Mouse (Mus musculus) cerebellum, postnatal 10 days (tissue): ENCODE measurements around the gene Ntrk2.
A peak's percentile ranks its signal among the peaks of the same experiment; 100 is the strongest.

ENCODE experiments used
- DNase-seq, 2 experiments: peaks; one replicate each; pipeline ENCODE4 v3.0.0; 2021; ENCODE audit warnings: mixed read lengths in 2 of 2

The Ntrk2 gene

GRCm38 (mm10) chr13:58806397-58806892 lies at the start of gene Ntrk2:
Gene Ntrk2 (plus strand): TSS chr13:58806569.
- peak; percentile 95 to 96 for DNase-seq

GRCm38 (mm10) chr13:58761003-58761630 lies 45.3 kb upstream of the Ntrk2 start:
- no peak for DNase-seq

DNA sequence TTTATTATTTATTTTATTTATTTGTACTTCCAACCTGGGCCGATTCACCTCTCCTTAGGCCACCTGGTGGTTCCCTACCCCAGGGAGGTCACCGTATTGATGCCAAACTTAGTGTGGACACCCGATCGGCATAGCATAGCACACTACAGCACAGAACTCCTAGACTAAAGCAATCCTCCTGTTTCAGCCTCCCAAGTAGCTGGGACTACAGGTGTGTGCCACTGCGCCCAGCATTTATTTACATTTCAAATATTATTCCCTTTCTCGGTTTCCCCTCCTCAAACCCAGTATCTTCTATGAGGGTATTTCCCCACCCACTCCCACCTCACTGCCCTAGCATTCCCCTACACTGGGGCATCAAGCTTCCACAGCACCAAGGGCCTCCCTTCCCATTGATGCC lies 38.1 kb upstream of the Ntrk2 start:
- no peak for DNase-seq

- DNase-seq, result no peak
These were observed 36.9 kb upstream of the Ntrk2 start for GRCm38 (mm10) chr13:58769438-58769837.

GRCm38 (mm10) chr13:58779261-58779660 lies 27.1 kb upstream of the Ntrk2 start:
- no peak for DNase-seq

GRCm38 (mm10) chr13:58786476-58786875 lies 19.9 kb upstream of the Ntrk2 start:
- DNase-seq, result peak; percentile 87 to 90

DNA sequence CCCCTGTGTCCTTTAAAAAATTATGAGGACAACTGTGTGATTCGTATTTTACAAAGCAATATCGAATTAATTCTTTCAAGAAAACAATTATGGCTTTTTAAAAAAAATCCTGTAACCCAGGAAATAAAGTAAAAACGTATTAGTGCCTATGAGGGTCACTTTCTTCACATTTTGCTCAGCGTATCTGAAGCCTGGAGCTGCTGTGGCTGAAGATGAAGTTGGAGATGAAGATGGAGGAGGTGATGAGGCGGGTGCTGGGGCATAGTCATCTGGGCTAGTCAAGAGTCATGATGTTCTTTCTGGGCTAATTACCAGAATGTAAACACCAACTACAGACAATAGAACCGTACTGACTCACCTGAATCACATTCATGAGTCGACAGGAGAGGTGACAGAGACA lies 15.6 kb upstream of the Ntrk2 start:
- DNase-seq, result no peak

- no peak for DNase-seq
These were observed 9.0 kb upstream of the Ntrk2 start for GRCm38 (mm10) chr13:58797386-58797785.

DNA sequence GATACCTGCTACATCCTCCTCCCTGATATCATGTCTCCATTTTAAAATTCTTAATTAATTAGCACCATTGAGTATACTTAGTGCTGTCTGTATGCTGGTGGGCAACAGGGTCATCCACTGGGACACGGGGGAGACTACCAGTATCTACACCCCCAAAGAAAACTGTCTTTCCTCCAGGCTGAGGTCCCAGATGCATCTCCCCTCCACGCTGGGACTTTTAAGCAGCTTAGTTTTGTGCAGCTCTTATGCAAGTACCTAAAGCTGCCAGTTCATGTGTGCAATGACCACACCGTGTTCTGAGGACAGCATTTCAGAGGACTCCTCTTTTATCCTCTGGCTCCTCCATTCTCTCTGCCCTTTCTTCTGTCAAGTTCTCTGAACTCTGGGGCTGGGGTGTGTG lies 5.1 kb upstream of the Ntrk2 start:
- DNase-seq, result no peak

DNA sequence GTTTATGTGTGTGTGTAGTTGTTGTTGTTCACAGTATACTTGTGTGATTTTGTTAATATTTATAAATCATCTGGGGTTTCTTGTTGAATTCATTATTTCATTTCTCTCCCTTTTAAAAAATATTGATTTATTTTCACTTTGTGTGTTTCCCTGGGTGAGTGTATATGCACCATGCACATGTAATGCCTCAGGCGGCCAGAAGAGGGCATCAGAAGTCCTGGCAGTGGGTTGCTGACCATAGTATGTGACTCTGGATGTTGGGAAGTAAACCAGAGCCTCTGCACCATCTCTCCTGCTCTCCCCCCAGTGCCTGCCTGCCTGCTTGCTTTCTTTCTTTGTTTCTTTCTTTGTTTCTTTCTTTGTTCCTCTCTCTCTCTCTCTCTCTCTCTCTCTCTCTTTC lies 2.5 kb upstream of the Ntrk2 start:
- DNase-seq, result peak; percentile 32 to 47

- DNase-seq, result peak in 1 of 2 experiments; percentile 17
These were observed 536 bp upstream of the Ntrk2 start for GRCm38 (mm10) chr13:58805833-58806232.

- peak in 1 of 2 experiments; percentile 57 for DNase-seq
These were observed 693 bp downstream of the Ntrk2 start for GRCm38 (mm10) chr13:58806896-58807628.

DNA sequence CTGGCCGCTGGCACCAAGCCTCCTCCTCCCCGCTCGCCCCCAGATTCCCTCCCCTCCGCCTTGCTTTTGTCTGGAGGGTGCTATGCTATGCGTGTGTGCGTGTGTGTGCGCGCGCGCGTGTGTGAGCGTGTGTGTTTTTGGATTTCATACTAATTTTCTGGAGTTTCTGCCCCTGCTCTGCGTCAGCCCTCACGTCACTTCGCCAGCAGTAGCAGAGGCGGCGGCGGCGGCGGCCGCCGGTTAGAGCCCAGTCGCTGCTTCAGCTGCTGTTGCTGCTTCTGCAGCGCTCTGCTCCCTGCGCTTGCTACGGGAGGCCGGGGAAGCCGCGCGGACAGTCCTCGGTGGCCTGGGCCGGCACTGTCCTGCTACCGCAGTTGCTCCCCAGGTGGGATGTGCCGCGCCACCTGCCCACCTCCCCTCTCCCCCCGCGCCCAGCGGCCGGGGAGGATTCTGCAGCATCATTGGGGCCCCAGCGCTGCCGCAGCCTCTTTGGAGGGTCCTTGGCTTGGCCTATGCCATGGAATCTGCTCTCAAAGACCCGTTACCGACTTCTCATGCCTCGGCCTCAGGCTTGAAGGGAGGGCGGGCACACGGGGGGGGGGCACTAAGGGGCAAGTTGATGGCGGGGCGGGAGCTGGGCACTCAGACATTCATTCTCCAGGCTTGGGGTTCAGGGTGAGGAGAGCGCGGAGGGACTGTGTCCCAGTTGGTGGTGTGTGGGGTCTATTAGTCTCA lies 1.4 kb downstream of the Ntrk2 start:
- peak; percentile 89 to 92 for DNase-seq

DNA sequence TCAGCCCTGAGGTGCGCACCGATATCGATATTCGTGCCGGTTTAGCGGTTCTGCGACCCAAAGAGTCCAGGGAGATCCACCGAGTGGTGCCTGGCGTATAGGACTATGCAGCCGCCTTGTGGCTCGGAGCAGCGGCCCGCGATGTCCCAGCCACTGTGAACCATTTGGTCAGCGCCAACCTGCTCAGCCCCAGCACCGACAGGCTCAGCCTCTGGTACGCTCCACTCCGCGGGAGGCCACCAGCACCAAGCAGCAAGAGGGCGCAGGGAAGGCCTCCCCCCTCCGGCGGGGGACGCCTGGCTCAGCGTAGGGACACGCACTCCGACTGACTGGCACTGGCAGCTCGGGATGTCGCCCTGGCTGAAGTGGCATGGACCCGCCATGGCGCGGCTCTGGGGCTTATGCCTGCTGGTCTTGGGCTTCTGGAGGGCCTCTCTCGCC lies 2.0 kb downstream of the Ntrk2 start:
- peak; percentile 81 to 82 for DNase-seq

GRCm38 (mm10) chr13:58809930-58810329 lies 3.6 kb downstream of the Ntrk2 start:
- peak; percentile 82 to 85 for DNase-seq

GRCm38 (mm10) chr13:58824752-58825151 lies 18.4 kb downstream of the Ntrk2 start:
- peak; percentile 89 to 91 for DNase-seq

DNA sequence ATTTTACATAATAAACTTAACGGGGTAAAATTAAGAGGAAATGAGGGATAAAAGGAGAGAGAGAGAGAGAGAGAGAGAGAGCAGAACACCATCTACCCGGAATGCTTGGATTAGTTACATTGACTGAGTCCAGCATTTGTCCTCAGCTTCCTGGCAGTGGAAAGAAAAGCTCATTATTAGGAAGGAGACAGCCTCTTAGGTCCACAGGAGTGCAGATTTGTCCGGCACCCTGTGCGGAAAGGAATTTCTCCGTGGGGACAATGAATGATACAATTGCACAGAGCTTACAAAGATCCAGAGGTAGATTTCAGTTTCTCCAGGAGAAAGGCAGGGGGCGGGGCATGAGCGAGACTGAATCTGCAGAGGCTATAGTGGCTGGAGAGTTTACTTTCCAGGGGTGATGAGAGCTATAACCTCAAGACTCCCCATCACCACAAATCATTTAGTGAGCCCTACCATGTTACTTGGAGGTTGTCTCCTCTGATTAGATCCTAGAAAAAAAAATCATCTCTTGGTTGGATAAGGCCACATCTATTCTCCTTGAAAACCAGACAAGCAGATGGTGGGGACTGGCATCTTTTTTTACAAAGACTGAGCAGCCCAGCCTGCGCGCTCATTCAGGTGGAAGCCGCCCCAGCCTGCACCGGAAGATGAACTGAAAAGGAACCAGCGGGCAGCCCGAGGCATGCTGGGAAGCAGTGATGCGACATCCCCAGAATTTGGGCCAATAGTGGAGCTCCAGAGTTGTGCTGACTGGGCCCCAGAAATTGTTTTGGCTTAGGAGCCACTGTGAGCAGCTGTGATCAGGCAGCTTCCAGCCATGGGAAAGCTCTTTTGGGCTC lies 20.2 kb downstream of the Ntrk2 start:
- peak; percentile 94 to 97 for DNase-seq

DNA sequence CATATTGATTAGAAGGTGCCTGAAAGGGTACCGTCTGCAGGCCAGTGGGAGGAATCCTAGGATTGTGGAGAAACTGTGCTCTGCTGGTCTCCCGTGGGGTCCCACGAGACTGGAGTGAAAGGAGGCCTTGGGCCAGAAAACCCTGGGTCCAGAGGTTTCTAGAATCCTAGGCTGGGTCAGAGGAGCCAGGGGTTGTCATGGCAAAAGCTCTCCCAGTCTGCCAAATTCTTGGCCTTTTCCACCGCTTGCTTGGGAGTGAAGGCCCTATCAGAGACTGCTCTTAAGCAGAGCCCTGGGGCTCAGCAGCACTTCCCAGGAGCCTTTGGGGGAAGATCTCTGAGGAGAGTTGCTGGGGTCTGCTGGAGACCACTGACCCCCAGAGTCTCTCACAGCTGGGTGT lies 25.6 kb downstream of the Ntrk2 start:
- peak in 1 of 2 experiments; percentile 38 for DNase-seq

- DNase-seq, result peak; percentile 68 to 70
These were observed 28.4 kb downstream of the Ntrk2 start for GRCm38 (mm10) chr13:58834726-58835125.

- DNase-seq, result no peak
These were observed 30.5 kb downstream of the Ntrk2 start for GRCm38 (mm10) chr13:58836891-58837290.

DNA sequence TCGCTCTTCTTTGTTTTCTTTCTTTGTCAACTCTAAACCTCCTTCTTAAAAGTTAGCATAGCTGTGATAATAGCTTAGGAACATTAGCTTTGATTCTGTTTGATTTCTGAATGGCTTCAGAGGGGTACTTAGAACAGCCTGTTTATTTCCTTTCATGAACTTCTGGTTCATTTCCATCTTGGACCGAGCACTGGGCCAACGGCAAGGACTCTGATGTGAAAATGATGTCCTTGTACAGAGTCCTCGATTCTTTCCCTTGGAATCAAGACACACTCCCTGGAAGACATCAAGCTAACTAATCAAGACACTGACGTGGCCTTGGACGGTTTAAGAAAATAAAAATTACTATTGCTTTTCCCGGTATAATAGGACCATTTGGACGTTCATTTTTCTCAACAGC lies 31.7 kb downstream of the Ntrk2 start:
- DNase-seq, result no peak

DNA sequence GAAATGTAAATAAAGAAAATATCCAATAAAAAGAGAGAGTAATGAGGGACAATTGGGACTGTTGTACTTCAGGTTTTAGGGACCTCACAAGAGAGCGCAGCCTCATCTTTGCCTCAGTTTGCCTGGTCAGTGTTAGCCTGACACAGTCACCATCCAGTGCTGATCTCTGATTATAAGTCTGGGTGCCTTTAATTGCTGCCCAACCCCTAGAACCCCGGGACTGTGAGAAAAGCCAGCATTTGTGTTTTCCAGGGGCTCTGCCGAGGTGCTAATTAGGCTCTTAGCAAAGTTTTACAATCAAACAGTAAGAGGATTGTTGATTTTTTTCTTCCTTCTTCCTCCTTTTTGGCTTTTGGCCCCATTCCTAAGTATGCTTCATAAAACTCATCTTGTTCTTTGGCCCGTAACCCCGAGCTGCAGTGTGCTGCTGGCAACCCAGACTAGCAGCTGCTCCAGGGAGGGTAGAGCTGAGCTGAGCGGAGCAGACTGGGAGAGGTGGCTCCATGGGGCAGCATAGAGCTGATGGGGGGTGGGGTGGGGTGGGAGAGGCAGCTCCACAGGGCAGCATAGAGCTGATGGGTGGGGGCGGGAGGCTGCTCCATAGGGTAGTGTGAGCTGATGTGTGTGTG lies 34.5 kb downstream of the Ntrk2 start:
- peak; percentile 75 to 81 for DNase-seq
